Mouse (Mus musculus) brain, embryonic 14.5 days (tissue): Measurements from ENCODE around the gene Wsb2.

Experiments
- CTCF ChIP-seq: fragments of 200-500 bp; IDR thresholded peaks from 2 replicates; pipeline ENCODE4 v1.5.1; 2012; ENCODE audit warnings: inconsistent platforms, mild to moderate bottlenecking, moderate library complexity, borderline replicate concordance; ENCODE audit not compliant: insufficient read depth, insufficient read length; ENCODE audit errors: extremely low read depth
- POLR2A ChIP-seq: fragments of 200-500 bp; IDR thresholded peaks from 2 replicates; pipeline ENCODE4 v1.6.1; 2012; ENCODE audit warnings: mild to moderate bottlenecking, inconsistent platforms, borderline replicate concordance; ENCODE audit not compliant: poor library complexity, insufficient read depth, insufficient read length, severe bottlenecking; ENCODE audit errors: extremely low read depth

- TF ChIP-seq POLR2A (no peak), CTCF (no peak)
Measured at GRCm38 (mm10) chr5:117313420-117313819, 43.7 kb upstream of the Wsb2 start.
